Mouse (Mus musculus) heart, embryonic 13.5 days (tissue): Measurements from ENCODE around the gene Dusp5. TPM values are rescaled to one million over a fixed set of nuclear protein-coding genes. Genes with fewer than 3 reads are reported as not detected.

Source experiments
- ATAC-seq: fragments of 200-750 bp; cut with Nextera tagmentation; 2 replicates; pipeline ENCODE4 v1.8.0; 2017; ENCODE audit warnings: moderate TSS enrichment; ENCODE audit not compliant: insufficient number of reproducible peaks, low FRiP score, low TSS enrichment; ENCODE audit errors: extremely low read depth
- H3K27ac ChIP-seq: fragments of 300-500 bp; sonication (generic); replicated peaks from 2 replicates; pipeline ENCODE4 v1.5.1; 2015; ENCODE audit warnings: moderate library complexity, mild to moderate bottlenecking, inconsistent platforms
- H3K27me3 ChIP-seq: fragments of 300-500 bp; sonication (generic); replicated peaks from 2 replicates; pipeline ENCODE4 v1.6.1; 2015; ENCODE audit warnings: mild to moderate bottlenecking, inconsistent platforms
- H3K36me3 ChIP-seq: fragments of 300-500 bp; sonication (generic); 2 replicates; pipeline ENCODE4 v1.6.1; 2015; ENCODE audit warnings: mild to moderate bottlenecking, inconsistent platforms
- H3K4me1 ChIP-seq: fragments of 300-500 bp; sonication (generic); 2 replicates; pipeline ENCODE4 v1.6.1; 2015; ENCODE audit warnings: inconsistent platforms
- H3K4me2 ChIP-seq: fragments of 300-500 bp; sonication (generic); 2 replicates; pipeline ENCODE4 v1.6.1; 2015; ENCODE audit warnings: inconsistent platforms, mild to moderate bottlenecking, moderate library complexity
- H3K4me3 ChIP-seq: fragments of 300-500 bp; sonication (generic); 2 replicates; pipeline ENCODE4 v1.5.1; 2015; ENCODE audit warnings: moderate library complexity, mild to moderate bottlenecking, inconsistent platforms
- H3K9ac ChIP-seq: fragments of 300-500 bp; sonication (generic); 2 replicates; pipeline ENCODE4 v1.6.1; 2015; ENCODE audit warnings: inconsistent platforms, mild to moderate bottlenecking, moderate library complexity
- H3K9me3 ChIP-seq: fragments of 300-500 bp; sonication (generic); 2 replicates; pipeline ENCODE4 v1.6.1; 2016; ENCODE audit warnings: inconsistent platforms
- WGBS: fragments of 180-500 bp; shearing (Covaris S2); methylation state at CpG from one replicate; pipeline ENCODE4 v1.1.7; 2015; ENCODE audit warnings: mixed read lengths; 5-methylcytosine and 5-hydroxymethylcytosine counted together
- polyA plus RNA-seq: library from polyadenylated mRNA; unstranded; fragments of >200 nt; fragmentation: Nextera tagmentation; extraction: Ambion mirVana; gene quantifications from 2 replicates; pipeline ENCODE4 v1.2.1, GENCODE M21; 2015

The Dusp5 gene
- 7.8 and 8.0 TPM in 2 replicates for polyA plus RNA-seq

DNA sequence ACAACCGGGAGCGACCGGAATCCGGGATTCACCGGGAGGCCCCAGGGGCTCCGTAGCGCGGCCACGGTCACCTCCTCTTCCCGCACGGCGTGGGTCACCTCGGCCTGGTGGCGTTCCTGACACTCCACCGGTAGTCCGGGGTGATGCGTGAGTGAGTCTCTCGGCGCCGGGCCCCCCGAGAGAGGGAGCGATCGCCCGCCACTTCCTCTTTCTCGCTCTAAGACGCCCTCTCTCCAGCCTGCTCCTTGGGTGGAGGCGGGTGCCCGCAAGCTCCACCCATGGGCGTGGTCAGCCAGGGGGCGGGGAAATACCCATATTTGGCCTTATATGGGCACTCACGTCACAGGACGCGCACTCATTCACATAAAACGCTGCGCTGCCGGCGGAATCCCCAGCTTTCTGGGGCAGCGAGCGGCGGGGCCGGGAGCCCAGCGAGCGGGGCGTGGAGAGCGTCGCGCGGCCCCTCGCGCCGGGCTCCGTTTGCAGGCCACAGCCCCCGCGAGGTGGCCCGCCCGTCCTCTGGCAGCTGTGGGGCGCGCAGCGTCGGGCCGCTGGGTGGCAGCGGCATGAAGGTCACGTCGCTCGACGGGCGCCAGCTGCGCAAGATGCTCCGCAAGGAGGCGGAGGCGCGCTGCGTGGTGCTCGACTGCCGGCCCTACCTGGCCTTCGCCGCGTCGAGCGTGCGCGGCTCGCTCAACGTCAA, at the start of gene Dusp5:
TSS of gene Dusp5 (plus strand) at position 358 of the 703 bp plus-strand sequence.
- peak within 1 kb of the TSS; percentile 78 for H3K4me3 ChIP-seq
- peak; percentile 85 for ATAC-seq
- peak within 1 kb of the TSS; percentile 88 for H3K9ac ChIP-seq
- no peaks in the 10 kb centered on the region for H3K27me3 ChIP-seq
- H3K4me1 ChIP-seq: peaks cover 45% of the 10 kb centered on the region
- H3K27ac ChIP-seq: peak within 1 kb of the TSS; percentile 81
- H3K4me2 ChIP-seq: peak within 1 kb of the TSS; percentile 94
- peaks cover 3% of the 10 kb centered on the region for H3K36me3 ChIP-seq
- under 1% methylated on average over 83 of the region's 84 CpGs for WGBS
- no peaks in the 10 kb centered on the region for H3K9me3 ChIP-seq

- no peak overlapping the region for H3K4me3 ChIP-seq
- no peak overlapping the region for H3K4me2 ChIP-seq
- H3K4me1 ChIP-seq: peaks cover 36% of the 10 kb centered on the region
- 77% methylated on average over 8 of the region's 8 CpGs for WGBS
- no peaks in the 10 kb centered on the region for H3K36me3 ChIP-seq
- H3K9me3 ChIP-seq: no peaks in the 10 kb centered on the region
- H3K27me3 ChIP-seq: no peaks in the 10 kb centered on the region
- no peak for ATAC-seq
- no peak overlapping the region for H3K27ac ChIP-seq
- no peak overlapping the region for H3K9ac ChIP-seq
Observed at GRCm38 (mm10) chr19:53479590-53479989, 49.3 kb upstream of the Dusp5 start.

DNA sequence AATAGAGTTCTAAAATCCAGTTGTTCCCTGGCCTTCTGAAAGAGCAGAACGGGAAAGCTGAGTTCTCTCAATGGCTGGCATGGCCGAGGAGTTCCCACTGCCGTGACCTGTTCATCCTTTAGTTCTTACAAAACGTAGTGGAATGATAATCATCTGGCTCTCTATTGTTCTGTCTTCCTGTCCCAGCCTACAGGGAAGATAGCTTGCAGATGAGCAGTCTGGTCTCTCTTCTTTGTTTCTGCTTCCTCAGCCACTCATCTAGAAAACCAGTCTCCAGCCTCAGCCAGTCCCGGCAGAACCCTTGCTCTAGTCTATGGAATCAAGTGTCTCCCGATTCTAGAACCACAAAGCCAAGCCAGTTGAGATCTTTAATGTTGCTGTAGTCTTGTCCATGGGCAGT, 46.8 kb upstream of the Dusp5 start:
- Histone ChIP-seq H3K9ac (no peak overlapping the region), H3K27me3 (no peaks in the 10 kb centered on the region), H3K36me3 (no peaks in the 10 kb centered on the region), H3K27ac (no peak overlapping the region), H3K4me3 (no peak overlapping the region), H3K4me2 (no peak overlapping the region), H3K4me1 (peaks cover 35% of the 10 kb centered on the region), H3K9me3 (no peaks in the 10 kb centered on the region)
- 63% methylated on average over 6 of the region's 6 CpGs for WGBS
- ATAC-seq: no peak

- 54% methylated on average over 5 of the region's 5 CpGs for WGBS
- Histone ChIP-seq H3K36me3 (no peaks in the 10 kb centered on the region), H3K4me2 (no peak overlapping the region), H3K27ac (no peak overlapping the region), H3K9ac (no peak overlapping the region), H3K9me3 (no peaks in the 10 kb centered on the region), H3K4me1 (peaks cover 35% of the 10 kb centered on the region), H3K4me3 (no peak overlapping the region), H3K27me3 (no peaks in the 10 kb centered on the region)
- ATAC-seq: no peak
Observed at GRCm38 (mm10) chr19:53482527-53482926, 46.4 kb upstream of the Dusp5 start.

GRCm38 (mm10) chr19:53483984-53484383, 44.9 kb upstream of the Dusp5 start:
- Histone ChIP-seq H3K9me3 (no peaks in the 10 kb centered on the region), H3K4me3 (no peak overlapping the region), H3K27me3 (no peaks in the 10 kb centered on the region), H3K36me3 (no peaks in the 10 kb centered on the region), H3K9ac (0 out of 2 replicates have a peak overlapping the region, but pooled peaks have one; percentile 0), H3K27ac (no peak overlapping the region), H3K4me1 (peaks cover 35% of the 10 kb centered on the region), H3K4me2 (no peak overlapping the region)
- no peak for ATAC-seq
- 71% methylated on average over 8 of the region's 8 CpGs for WGBS

DNA sequence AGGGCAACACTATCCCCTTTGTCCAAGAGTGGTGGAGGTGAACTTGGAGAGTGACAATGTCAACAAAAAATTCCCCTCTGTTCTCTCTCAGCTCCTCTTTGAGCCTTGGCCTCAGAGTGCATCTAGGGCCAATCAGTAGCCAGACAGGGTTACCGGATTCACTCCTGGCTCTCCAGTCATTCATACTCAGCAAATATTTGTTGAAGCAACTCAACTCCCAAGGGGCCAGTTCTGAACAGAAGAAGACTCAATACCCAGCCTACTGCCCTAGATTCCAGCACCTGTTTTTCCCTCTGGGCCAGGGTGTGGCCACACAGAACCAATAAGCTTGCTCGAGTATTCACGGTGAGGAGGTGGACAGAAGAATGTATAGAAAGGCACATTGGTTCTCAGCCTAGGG, 44.0 kb upstream of the Dusp5 start:
- Histone ChIP-seq H3K4me1 (peaks cover 38% of the 10 kb centered on the region), H3K9me3 (no peaks in the 10 kb centered on the region), H3K27me3 (no peaks in the 10 kb centered on the region), H3K9ac (no peak overlapping the region), H3K27ac (no peak overlapping the region), H3K4me2 (no peak overlapping the region), H3K4me3 (no peak overlapping the region), H3K36me3 (no peaks in the 10 kb centered on the region)
- WGBS: 73% methylated on average over 3 of the region's 3 CpGs
- ATAC-seq: no peak

DNA sequence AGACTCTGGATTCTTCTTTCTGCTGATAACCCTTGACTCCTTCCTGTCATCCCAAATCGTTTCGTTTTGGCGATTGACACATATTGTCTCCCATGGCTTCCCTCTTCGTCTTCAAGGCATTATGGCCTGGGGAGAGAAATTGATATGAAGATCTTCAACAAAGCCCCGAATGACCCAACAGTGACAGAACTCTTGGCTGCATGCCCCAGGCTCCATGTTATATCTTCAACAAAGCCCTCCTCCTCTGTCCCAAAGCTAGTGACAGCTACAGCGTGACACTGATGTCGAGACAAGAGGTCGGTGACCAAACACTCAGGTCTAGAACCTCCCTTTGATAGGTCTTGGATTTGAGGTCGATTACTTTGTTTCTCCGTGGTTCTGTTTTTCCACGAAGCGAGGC, 39.7 kb upstream of the Dusp5 start:
- ATAC-seq: no peak
- Histone ChIP-seq H3K4me2 (no peak overlapping the region), H3K27ac (no peak overlapping the region), H3K27me3 (no peaks in the 10 kb centered on the region), H3K9me3 (no peaks in the 10 kb centered on the region), H3K36me3 (no peaks in the 10 kb centered on the region), H3K9ac (no peak overlapping the region), H3K4me3 (no peak overlapping the region), H3K4me1 (peaks cover 32% of the 10 kb centered on the region)
- 66% methylated on average over 12 of the region's 12 CpGs for WGBS

DNA sequence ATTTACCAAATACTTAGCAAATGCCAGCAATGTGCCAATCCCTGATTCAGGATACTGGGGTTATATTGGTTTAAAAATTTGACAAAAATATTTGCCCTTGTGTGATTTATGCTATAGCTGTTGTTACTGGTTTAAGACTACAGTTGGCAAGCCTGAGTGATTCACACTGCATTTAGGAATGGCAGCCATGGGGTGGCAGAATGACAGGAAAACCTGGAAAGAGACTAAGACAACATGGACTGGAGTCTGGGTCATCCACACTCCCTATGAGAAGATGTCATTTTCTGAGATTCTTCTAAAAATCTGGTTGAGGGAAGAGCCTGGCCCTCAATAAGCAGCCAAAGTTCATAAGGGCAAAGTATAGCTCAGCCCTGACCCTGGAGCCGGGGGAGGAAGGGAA, 39.0 kb upstream of the Dusp5 start:
- Histone ChIP-seq H3K4me3 (no peak overlapping the region), H3K27me3 (no peaks in the 10 kb centered on the region), H3K9ac (no peak overlapping the region), H3K27ac (no peak overlapping the region), H3K36me3 (no peaks in the 10 kb centered on the region), H3K9me3 (no peaks in the 10 kb centered on the region), H3K4me1 (peaks cover 33% of the 10 kb centered on the region), H3K4me2 (no peak overlapping the region)
- ATAC-seq: no peak
- WGBS: 83% methylated on average over 1 of the region's 1 CpGs

- ATAC-seq: no peak
- H3K4me3 ChIP-seq: no peak overlapping the region
- 70% methylated on average over 8 of the region's 8 CpGs for WGBS
- no peaks in the 10 kb centered on the region for H3K27me3 ChIP-seq
- H3K27ac ChIP-seq: no peak overlapping the region
- H3K4me2 ChIP-seq: no peak overlapping the region
- no peak overlapping the region for H3K9ac ChIP-seq
- no peaks in the 10 kb centered on the region for H3K36me3 ChIP-seq
- H3K9me3 ChIP-seq: no peaks in the 10 kb centered on the region
- H3K4me1 ChIP-seq: peaks cover 30% of the 10 kb centered on the region
Observed at GRCm38 (mm10) chr19:53490898-53491297, 38.0 kb upstream of the Dusp5 start.

DNA sequence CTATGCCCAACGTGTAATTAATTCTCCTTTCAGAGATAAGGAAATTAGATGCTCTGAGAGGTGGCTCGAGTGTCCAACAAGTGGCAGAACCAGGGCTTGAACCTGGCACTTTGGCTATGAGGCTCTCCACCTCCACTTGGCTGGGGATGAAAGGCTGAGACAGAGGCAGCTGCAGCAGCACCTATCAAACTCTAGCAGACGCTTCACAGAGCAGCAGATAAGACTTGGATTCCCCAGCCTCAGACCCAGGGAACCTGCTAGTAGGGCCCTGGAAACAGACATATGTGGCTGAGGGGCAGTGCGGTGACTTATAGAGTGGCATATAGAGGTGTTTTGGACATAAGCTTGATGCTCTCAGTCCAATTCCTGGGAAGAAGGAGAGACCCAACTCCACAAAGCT, 36.4 kb upstream of the Dusp5 start:
- no peak overlapping the region for H3K4me3 ChIP-seq
- H3K27ac ChIP-seq: no peak overlapping the region
- H3K4me1 ChIP-seq: peaks cover 30% of the 10 kb centered on the region
- no peak overlapping the region for H3K9ac ChIP-seq
- H3K36me3 ChIP-seq: no peaks in the 10 kb centered on the region
- H3K27me3 ChIP-seq: no peaks in the 10 kb centered on the region
- no peaks in the 10 kb centered on the region for H3K9me3 ChIP-seq
- WGBS: 40% methylated on average over 4 of the region's 4 CpGs
- no peak for ATAC-seq
- no peak overlapping the region for H3K4me2 ChIP-seq

- 0 out of 2 replicates have a peak overlapping the region, but pooled peaks have one; percentile 26 for H3K9ac ChIP-seq
- peak overlapping the region; percentile 78 for H3K27ac ChIP-seq
- H3K27me3 ChIP-seq: no peaks in the 10 kb centered on the region
- peaks cover 30% of the 10 kb centered on the region for H3K4me1 ChIP-seq
- 0 out of 2 replicates have a peak overlapping the region, but pooled peaks have one; percentile 7 for H3K4me2 ChIP-seq
- WGBS: 40% methylated on average over 5 of the region's 5 CpGs
- H3K4me3 ChIP-seq: no peak overlapping the region
- H3K9me3 ChIP-seq: no peaks in the 10 kb centered on the region
- no peaks in the 10 kb centered on the region for H3K36me3 ChIP-seq
- ATAC-seq: no peak
Observed at GRCm38 (mm10) chr19:53493866-53494265, 35.0 kb upstream of the Dusp5 start.

DNA sequence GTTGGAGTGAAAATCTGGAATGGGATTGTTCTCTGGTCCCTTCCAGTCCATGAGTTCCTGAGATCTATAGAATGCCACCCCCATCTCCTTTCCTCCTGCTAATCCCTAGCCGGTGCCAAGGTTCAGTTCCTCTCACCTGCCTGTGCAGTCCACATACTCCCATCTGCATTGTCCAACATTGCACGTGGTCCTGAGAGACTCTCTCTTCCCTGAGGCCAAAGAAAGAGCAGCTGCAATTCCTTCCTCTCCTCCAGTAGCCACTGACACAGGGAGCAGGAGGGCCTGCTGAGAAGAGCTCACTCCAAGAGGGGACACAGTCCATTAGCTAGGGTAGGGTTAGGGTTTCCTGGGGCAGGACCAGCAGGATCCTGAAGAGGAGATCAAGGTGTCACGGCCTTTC, 31.0 kb upstream of the Dusp5 start:
- no peak overlapping the region for H3K4me3 ChIP-seq
- no peak for ATAC-seq
- H3K9me3 ChIP-seq: no peaks in the 10 kb centered on the region
- no peak overlapping the region for H3K27ac ChIP-seq
- 57% methylated on average over 3 of the region's 3 CpGs for WGBS
- H3K9ac ChIP-seq: no peak overlapping the region
- H3K4me2 ChIP-seq: no peak overlapping the region
- no peaks in the 10 kb centered on the region for H3K27me3 ChIP-seq
- H3K4me1 ChIP-seq: peaks cover 32% of the 10 kb centered on the region
- no peaks in the 10 kb centered on the region for H3K36me3 ChIP-seq
